Mouse (Mus musculus): ENCODE results near the gene Map3k10.

Map3k10 gene

DNA sequence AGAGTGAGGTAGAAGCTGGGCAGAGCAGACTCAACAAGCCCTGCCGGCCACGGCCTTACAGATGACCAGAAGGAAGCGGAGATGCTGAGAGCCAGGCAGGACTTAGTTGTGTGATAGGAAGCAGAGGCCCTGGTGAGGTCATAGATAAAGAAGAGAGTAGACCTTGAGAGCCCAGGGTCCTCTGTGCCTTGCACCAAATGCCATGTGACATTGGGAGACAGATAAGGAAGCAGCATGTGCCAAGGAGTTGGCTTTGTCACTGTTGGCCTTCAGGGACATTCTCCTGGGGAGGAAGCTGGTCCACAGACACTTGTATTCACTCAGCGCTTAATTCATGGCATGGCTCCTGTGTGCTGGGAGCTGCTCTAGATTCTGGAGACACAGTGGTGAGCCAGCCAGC lies 65.1 kb downstream of the Map3k10 start:
- DNase-seq (ENCODE audit: low read depth): no peak

DNA sequence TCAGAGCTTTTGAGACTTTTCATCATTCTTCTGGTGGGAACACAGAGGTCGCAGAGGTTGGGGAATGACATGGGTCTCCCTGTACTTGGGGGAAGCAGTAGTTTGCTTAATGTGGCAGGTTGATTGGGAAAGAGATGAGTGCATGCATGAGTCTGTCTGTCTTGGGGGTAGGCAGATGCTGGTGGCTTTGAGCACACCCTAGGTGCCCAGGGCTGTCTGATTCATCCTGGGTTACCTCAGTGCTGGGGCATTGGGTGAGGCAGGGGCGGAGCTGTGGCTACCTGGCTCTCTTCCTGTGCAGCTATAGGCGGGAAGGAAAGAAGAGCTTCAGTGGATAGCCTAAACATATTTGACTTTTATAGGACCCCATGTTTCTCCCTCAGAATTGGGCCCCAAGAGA lies 66.3 kb downstream of the Map3k10 start:
- no peak for DNase-seq (ENCODE audit: low read depth)

GRCm38 (mm10) chr7:27607580-27607979 lies 66.8 kb downstream of the Map3k10 start:
- no peak for DNase-seq (ENCODE audit: low read depth)

- DNase-seq (ENCODE audit: low read depth): no peak
Observed at GRCm38 (mm10) chr7:27606481-27607254, 67.7 kb downstream of the Map3k10 start.

Measured in c-Kit-positive CD71-negative TER-119-negative erythroid progenitor cells, embryonic 14.5 days (primary cell).